Mouse (Mus musculus) heart, embryonic 13.5 days (tissue): ENCODE measurements around the gene Wdr35. TPM values are rescaled to one million over a fixed set of nuclear protein-coding genes. Genes with fewer than 3 reads are reported as not detected.
A peak's percentile ranks its signal among the peaks of the same experiment; 100 is the strongest.
"Not testable (repeated sequence)": the region's sequence is repeated elsewhere in the genome, so short reads cannot be mapped to it uniquely, and the experiment has no call there.

ENCODE experiments used
- ATAC-seq: fragments of 200-750 bp; cut with Nextera tagmentation; 2 replicates; pipeline ENCODE4 v1.8.0; 2017; ENCODE audit warnings: moderate TSS enrichment; ENCODE audit not compliant: insufficient number of reproducible peaks, low FRiP score, low TSS enrichment; ENCODE audit errors: extremely low read depth
- H3K27ac ChIP-seq: fragments of 300-500 bp; sonication (generic); replicated peaks from 2 replicates; pipeline ENCODE4 v1.5.1; 2015; ENCODE audit warnings: moderate library complexity, mild to moderate bottlenecking, inconsistent platforms
- H3K27me3 ChIP-seq: fragments of 300-500 bp; sonication (generic); replicated peaks from 2 replicates; pipeline ENCODE4 v1.6.1; 2015; ENCODE audit warnings: mild to moderate bottlenecking, inconsistent platforms
- H3K36me3 ChIP-seq: fragments of 300-500 bp; sonication (generic); 2 replicates; pipeline ENCODE4 v1.6.1; 2015; ENCODE audit warnings: mild to moderate bottlenecking, inconsistent platforms
- H3K4me1 ChIP-seq: fragments of 300-500 bp; sonication (generic); 2 replicates; pipeline ENCODE4 v1.6.1; 2015; ENCODE audit warnings: inconsistent platforms
- H3K4me2 ChIP-seq: fragments of 300-500 bp; sonication (generic); 2 replicates; pipeline ENCODE4 v1.6.1; 2015; ENCODE audit warnings: inconsistent platforms, mild to moderate bottlenecking, moderate library complexity
- H3K4me3 ChIP-seq: fragments of 300-500 bp; sonication (generic); 2 replicates; pipeline ENCODE4 v1.5.1; 2015; ENCODE audit warnings: moderate library complexity, mild to moderate bottlenecking, inconsistent platforms
- H3K9ac ChIP-seq: fragments of 300-500 bp; sonication (generic); 2 replicates; pipeline ENCODE4 v1.6.1; 2015; ENCODE audit warnings: inconsistent platforms, mild to moderate bottlenecking, moderate library complexity
- H3K9me3 ChIP-seq: fragments of 300-500 bp; sonication (generic); 2 replicates; pipeline ENCODE4 v1.6.1; 2016; ENCODE audit warnings: inconsistent platforms
- WGBS: fragments of 180-500 bp; shearing (Covaris S2); methylation state at CpG from one replicate; pipeline ENCODE4 v1.1.7; 2015; ENCODE audit warnings: mixed read lengths; 5-methylcytosine and 5-hydroxymethylcytosine counted together
- polyA plus RNA-seq: library from polyadenylated mRNA; unstranded; fragments of >200 nt; fragmentation: Nextera tagmentation; extraction: Ambion mirVana; gene quantifications from 2 replicates; pipeline ENCODE4 v1.2.1, GENCODE M21; 2015

Gene Wdr35
- polyA plus RNA-seq = 12.1 and 13.2 TPM in 2 replicates

DNA sequence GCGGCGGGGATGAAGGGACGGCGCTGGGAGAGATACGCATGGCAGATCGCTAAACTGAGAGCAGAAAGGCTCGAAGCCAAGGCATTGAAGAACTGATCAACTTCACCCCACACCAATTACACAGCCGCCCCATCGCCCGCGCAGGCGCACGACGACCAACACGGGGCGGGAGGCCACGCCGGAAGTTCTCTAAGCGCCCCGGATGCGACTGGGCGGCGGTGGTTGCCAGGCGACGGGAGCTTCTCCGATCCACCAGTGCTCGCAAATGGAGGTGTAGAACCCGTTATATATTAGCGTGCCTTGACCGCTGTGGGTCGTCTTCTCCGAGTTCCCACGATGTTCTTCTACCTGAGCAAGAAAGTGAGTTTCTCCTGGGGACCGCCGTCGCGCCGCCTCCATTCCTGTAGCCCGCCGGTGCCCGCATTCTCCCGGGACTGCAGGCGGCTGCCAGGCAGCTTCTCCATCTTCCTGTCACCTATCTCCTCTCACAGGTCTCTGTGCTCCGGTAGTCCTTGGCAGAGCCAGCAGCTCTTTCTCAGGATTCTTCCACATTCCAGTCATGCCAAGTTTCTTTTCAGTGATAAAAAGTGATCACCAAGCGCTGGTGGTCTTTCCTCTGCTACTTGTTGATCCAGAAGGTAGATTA lies at the start of gene Wdr35:
TSS of gene Wdr35 (plus strand) at position 73 of the 646 bp plus-strand sequence.
- under 1% methylated on average over 45 of the region's 45 CpGs for WGBS
- peaks cover 6% of the 10 kb centered on the region for H3K36me3 ChIP-seq
- H3K9me3 ChIP-seq = no peaks in the 10 kb centered on the region
- peak within 1 kb of the TSS; percentile 82 for H3K9ac ChIP-seq
- no peaks in the 10 kb centered on the region for H3K27me3 ChIP-seq
- peak within 1 kb of the TSS; percentile 61 for H3K27ac ChIP-seq
- peak within 1 kb of the TSS; percentile 69 for H3K4me3 ChIP-seq
- peak; percentile 43; the same call in 1 of the 2 replicates for ATAC-seq
- H3K4me2 ChIP-seq = peak within 1 kb of the TSS; percentile 81
- H3K4me1 ChIP-seq = peaks cover 25% of the 10 kb centered on the region

DNA sequence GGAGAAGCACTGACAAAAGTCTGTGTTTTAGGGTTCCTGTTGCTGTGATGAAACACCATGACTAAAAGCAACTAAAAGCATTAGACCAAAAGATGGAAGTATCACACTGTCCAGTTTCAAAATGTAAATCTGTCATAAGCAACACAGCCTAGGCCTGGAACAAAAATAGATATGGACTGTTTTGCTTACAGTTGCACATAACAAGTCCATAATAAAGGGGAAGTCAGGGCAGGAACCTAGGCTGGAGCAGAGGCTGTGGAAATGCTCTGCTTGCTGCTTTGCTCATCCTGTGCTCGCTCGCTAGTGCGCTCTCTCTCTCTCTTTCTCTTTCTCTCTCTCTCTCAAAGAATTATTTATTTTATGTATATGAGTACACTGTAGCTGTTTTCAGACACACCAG lies 46.0 kb upstream of the Wdr35 start:
- 94% methylated on average over 3 of the region's 3 CpGs for WGBS
- H3K27ac ChIP-seq = peak overlapping the region; percentile 28; the same call in 1 of the 2 replicates

DNA sequence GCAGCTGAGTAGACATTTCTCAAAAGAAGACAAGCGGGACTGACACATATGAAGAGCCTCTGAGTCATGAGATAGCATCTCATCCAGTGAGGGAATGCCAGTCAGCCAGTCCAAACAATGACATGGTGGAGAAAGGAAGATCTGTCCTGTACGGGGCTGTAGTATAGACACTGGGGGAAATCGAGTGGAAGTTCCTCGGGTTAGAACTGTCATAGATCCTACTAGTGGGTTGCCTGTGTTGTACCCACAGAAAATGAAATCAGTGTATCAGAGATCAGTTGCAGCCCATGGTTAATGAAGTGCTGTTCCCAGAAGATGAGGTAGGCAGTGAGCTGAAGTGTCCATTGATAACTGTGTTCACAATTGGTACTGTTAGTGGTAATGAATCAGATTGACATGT lies 44.9 kb upstream of the Wdr35 start:
- H3K27me3 ChIP-seq = no peaks in the 10 kb centered on the region
- no peaks in the 10 kb centered on the region for H3K9me3 ChIP-seq
- H3K4me3 ChIP-seq = no peak overlapping the region
- H3K9ac ChIP-seq = no peak overlapping the region
- no peak overlapping the region for H3K4me2 ChIP-seq
- no peak overlapping the region for H3K27ac ChIP-seq
- H3K4me1 ChIP-seq = peaks cover 81% of the 10 kb centered on the region
- no peak for ATAC-seq
- H3K36me3 ChIP-seq = peaks cover 36% of the 10 kb centered on the region
- WGBS = 66% methylated on average over 4 of the region's 4 CpGs

More for the DNA sequence above, 46.0 kb upstream of the Wdr35 start:
- H3K27me3 ChIP-seq = no peaks in the 10 kb centered on the region
- no peak overlapping the region for H3K4me2 ChIP-seq
- H3K4me3 ChIP-seq = no peak overlapping the region
- no peak for ATAC-seq
- H3K36me3 ChIP-seq = peaks cover 28% of the 10 kb centered on the region
- H3K9me3 ChIP-seq = no peaks in the 10 kb centered on the region
- peaks cover 87% of the 10 kb centered on the region for H3K4me1 ChIP-seq
- peak overlapping the region; percentile 25; the same call in 1 of the 2 replicates for H3K9ac ChIP-seq

- Histone ChIP-seq H3K27me3 (no peaks in the 10 kb centered on the region), H3K27ac (no peak overlapping the region), H3K4me2 (no peak overlapping the region), H3K9ac (no peak overlapping the region), H3K9me3 (no peaks in the 10 kb centered on the region), H3K4me3 (no peak overlapping the region), H3K36me3 (peaks cover 44% of the 10 kb centered on the region), H3K4me1 (peaks cover 77% of the 10 kb centered on the region)
- no peak for ATAC-seq
- WGBS = 53% methylated on average over 4 of the region's 4 CpGs
Observed at GRCm38 (mm10) chr12:8931083-8931482, 42.6 kb upstream of the Wdr35 start.

DNA sequence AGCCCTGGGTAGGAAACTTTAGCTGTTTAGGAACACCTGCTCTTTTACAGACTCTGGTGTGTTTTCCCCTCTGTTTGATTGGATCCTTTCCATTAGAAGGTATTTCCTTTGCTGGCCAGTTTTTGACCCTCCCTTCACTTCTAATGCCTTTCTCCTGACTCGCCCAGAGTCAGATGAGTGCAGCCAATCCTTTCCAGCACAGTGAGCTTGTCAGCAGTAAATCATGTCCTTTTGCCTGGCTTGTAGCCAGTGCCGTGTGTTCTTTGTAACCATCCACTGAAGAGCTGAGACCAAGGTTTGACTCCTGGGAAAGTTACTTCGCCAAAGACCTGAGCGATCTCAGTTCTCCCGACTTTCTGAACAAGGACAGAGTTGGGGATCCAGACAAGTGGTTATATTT lies 38.3 kb upstream of the Wdr35 start:
- no peak overlapping the region for H3K9ac ChIP-seq
- H3K4me1 ChIP-seq = peaks cover 35% of the 10 kb centered on the region
- peaks cover 75% of the 10 kb centered on the region for H3K36me3 ChIP-seq
- H3K9me3 ChIP-seq = no peaks in the 10 kb centered on the region
- H3K4me2 ChIP-seq = no peak overlapping the region
- ATAC-seq = no peak
- no peak overlapping the region for H3K4me3 ChIP-seq
- no peaks in the 10 kb centered on the region for H3K27me3 ChIP-seq
- WGBS = 53% methylated on average over 5 of the region's 5 CpGs
- H3K27ac ChIP-seq = peak overlapping the region; percentile 58

GRCm38 (mm10) chr12:8936210-8936609 lies 37.5 kb upstream of the Wdr35 start:
- H3K4me3 ChIP-seq, H3K9me3 ChIP-seq, ATAC-seq, H3K4me2 ChIP-seq, H3K27ac ChIP-seq, H3K27me3 ChIP-seq, H3K9ac ChIP-seq: not testable (repeated sequence)
- 77% methylated on average over 4 of the region's 4 CpGs for WGBS
- H3K4me1 ChIP-seq = peaks cover 26% of the 10 kb centered on the region
- H3K36me3 ChIP-seq = peaks cover 75% of the 10 kb centered on the region

- Histone ChIP-seq H3K36me3 (peaks cover 52% of the 10 kb centered on the region), H3K4me3 (no peak overlapping the region), H3K4me1 (peaks cover 13% of the 10 kb centered on the region), H3K27ac (no peak overlapping the region), H3K27me3 (no peaks in the 10 kb centered on the region), H3K9me3 (no peaks in the 10 kb centered on the region), H3K9ac (no peak overlapping the region), H3K4me2 (no peak overlapping the region)
- WGBS = 92% methylated on average over 4 of the region's 4 CpGs
- no peak for ATAC-seq
Observed at GRCm38 (mm10) chr12:8939490-8939889, 34.2 kb upstream of the Wdr35 start.

DNA sequence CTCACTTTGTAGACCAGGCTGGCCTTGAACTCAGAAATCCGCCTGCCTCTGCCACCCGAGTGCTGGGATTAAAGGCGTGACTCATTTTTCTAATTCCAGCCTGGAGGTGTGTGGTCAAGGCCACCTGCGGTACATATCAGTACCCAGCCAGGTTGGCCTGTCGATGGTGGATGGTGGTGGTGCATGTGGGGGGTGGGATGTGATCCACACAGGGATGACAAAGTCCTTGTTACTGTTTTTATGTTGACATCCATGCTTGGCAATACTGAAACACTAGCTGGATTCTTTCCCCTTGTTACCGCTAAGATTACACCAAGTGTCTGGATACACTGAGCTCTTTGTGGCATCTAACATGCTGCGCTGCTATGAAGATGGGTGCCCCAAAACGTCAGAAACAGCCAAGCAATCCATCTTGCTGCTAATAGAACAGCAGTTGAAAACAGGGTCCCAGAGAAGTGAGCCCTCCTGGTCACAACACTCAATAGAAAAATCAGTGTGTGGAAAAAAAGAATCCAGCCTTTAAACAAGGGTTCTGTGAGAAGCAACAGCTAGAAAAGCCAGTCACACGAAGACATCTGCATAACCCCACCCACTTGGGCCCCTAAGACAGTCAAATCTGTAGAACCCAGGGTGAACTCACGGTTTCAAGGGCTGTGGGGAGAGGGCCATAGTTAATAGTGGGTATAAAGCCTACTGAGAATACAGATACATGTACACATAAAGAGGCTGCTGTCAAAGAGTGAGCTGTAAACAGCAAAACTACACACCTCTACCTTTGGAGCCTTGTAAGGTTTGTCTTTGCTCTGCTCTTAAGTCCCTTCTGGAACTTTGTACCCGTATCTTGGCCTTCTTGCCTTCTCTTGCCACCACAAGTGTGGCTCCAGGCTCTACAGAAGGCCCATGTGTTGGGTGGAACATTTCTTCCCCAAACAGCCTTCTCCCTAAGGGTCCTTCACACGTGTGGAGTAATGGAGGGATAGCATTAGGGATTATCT lies 33.4 kb upstream of the Wdr35 start:
- Histone ChIP-seq H3K9me3 (no peaks in the 10 kb centered on the region), H3K27ac (no peak overlapping the region), H3K27me3 (no peaks in the 10 kb centered on the region), H3K36me3 (peaks cover 44% of the 10 kb centered on the region), H3K9ac (no peak overlapping the region), H3K4me1 (peaks cover 5% of the 10 kb centered on the region), H3K4me3 (no peak overlapping the region), H3K4me2 (no peak overlapping the region)
- 62% methylated on average over 12 of the region's 12 CpGs for WGBS
- ATAC-seq = no peak

DNA sequence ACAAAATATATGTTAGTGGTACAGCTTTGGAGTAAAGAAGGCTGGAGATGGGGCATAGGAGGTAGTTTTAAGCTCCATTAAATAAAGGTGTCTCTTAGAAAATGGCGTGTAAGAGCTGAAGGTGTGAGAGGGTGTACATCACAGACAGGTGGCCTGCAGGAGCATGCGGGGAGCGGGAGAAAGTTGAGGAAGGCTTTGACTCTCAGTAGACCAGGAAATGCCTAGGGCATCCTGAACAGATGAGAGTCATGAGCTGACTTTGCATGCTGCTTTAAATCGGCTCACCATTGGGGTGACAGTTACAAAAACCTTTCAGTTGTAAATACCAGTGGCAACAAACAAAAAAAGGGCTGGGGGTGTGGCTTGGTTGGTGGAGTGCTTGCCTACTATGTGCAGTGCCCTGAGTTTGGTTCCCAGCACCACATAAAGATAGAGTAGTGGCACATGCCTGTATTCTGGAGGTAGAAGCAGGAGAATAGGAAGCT lies 32.5 kb upstream of the Wdr35 start:
- no peaks in the 10 kb centered on the region for H3K27me3 ChIP-seq
- no peak for ATAC-seq
- H3K4me3 ChIP-seq = no peak overlapping the region
- no peak overlapping the region for H3K27ac ChIP-seq
- H3K9me3 ChIP-seq = no peaks in the 10 kb centered on the region
- no peak overlapping the region for H3K9ac ChIP-seq
- 62% methylated on average over 4 of the region's 4 CpGs for WGBS
- H3K4me1 ChIP-seq = no peaks in the 10 kb centered on the region
- H3K4me2 ChIP-seq = no peak overlapping the region
- peaks cover 35% of the 10 kb centered on the region for H3K36me3 ChIP-seq

- H3K9me3 ChIP-seq = no peaks in the 10 kb centered on the region
- H3K9ac ChIP-seq = no peak overlapping the region
- H3K27ac ChIP-seq = no peak overlapping the region
- H3K4me2 ChIP-seq = no peak overlapping the region
- H3K36me3 ChIP-seq = peaks cover 29% of the 10 kb centered on the region
- WGBS = 40% methylated on average over 4 of the region's 4 CpGs
- ATAC-seq = no peak
- no peaks in the 10 kb centered on the region for H3K27me3 ChIP-seq
- H3K4me1 ChIP-seq = no peaks in the 10 kb centered on the region
- no peak overlapping the region for H3K4me3 ChIP-seq
Observed at GRCm38 (mm10) chr12:8941699-8942392, 31.8 kb upstream of the Wdr35 start.

GRCm38 (mm10) chr12:8947163-8947562 lies 26.5 kb upstream of the Wdr35 start:
- peaks cover 16% of the 10 kb centered on the region; the same call in 1 of the 2 replicates for H3K27me3 ChIP-seq
- H3K4me3 ChIP-seq = peak overlapping the region; percentile 62
- no peak overlapping the region for H3K27ac ChIP-seq
- no peaks in the 10 kb centered on the region for H3K9me3 ChIP-seq
- H3K4me2 ChIP-seq = peak overlapping the region; percentile 99
- ATAC-seq = no peak
- H3K9ac ChIP-seq = peak overlapping the region; percentile 79; the same call in 1 of the 2 replicates
- 48% methylated on average over 9 of the region's 9 CpGs for WGBS
- no peaks in the 10 kb centered on the region for H3K36me3 ChIP-seq
- H3K4me1 ChIP-seq = peaks cover 13% of the 10 kb centered on the region
